Mouse (Mus musculus) lung, postnatal 0 days (tissue): Measurements from ENCODE around the gene Cacng8. TPM values are rescaled to one million over a fixed set of nuclear protein-coding genes. Genes with fewer than 3 reads are reported as not detected.

Experiments
- ATAC-seq: fragments of 200-750 bp; cut with Nextera tagmentation; 2 replicates; pipeline ENCODE4 v1.8.0; 2017; ENCODE audit warnings: moderate library complexity
- DNase-seq: peaks from one replicate; pipeline ENCODE4 v3.0.0-alpha.2; 2016; ENCODE audit warnings: low spot score
- H3K27ac ChIP-seq: fragments of 300-500 bp; sonication (generic); 2 replicates; pipeline ENCODE4 v1.5.1; 2014; ENCODE audit warnings: antibody characterized with exemption, mild to moderate bottlenecking, low read length, mixed read lengths
- H3K27me3 ChIP-seq: fragments of 300-500 bp; sonication (generic); replicated peaks from 2 replicates; pipeline ENCODE4 v1.6.1; 2014; ENCODE audit warnings: low read length, mixed read lengths; ENCODE audit not compliant: insufficient read depth
- H3K36me3 ChIP-seq: fragments of 300-500 bp; sonication (generic); 2 replicates; pipeline ENCODE4 v1.6.1; 2014; ENCODE audit warnings: low read length, mixed read lengths; ENCODE audit not compliant: insufficient read depth
- H3K4me1 ChIP-seq: fragments of 300-500 bp; sonication (generic); 2 replicates; pipeline ENCODE4 v1.6.1; 2014; ENCODE audit warnings: antibody characterized with exemption, low read depth, low read length, mixed read lengths; ENCODE audit not compliant: insufficient read depth
- H3K4me2 ChIP-seq: fragments of 300-500 bp; sonication (generic); replicated peaks from 2 replicates; pipeline ENCODE4 v1.6.1; 2014; ENCODE audit warnings: low read depth, mild to moderate bottlenecking, low read length, moderate library complexity, mixed read lengths
- H3K4me3 ChIP-seq: fragments of 300-500 bp; sonication (generic); 2 replicates; pipeline ENCODE4 v1.5.1; 2014; ENCODE audit warnings: low read depth, low read length
- H3K9ac ChIP-seq: fragments of 300-500 bp; sonication (generic); replicated peaks from 2 replicates; pipeline ENCODE4 v1.6.1; 2014; ENCODE audit warnings: low read depth, mild to moderate bottlenecking
- H3K9me3 ChIP-seq: fragments of 300-500 bp; sonication (generic); 2 replicates; pipeline ENCODE4 v1.6.1; 2016; ENCODE audit warnings: low read length, mixed read lengths
- CTCF ChIP-seq: IDR thresholded peaks from 2 replicates; pipeline ENCODE4 v1.5.1; 2016; ENCODE audit warnings: antibody characterized with exemption, mild to moderate bottlenecking
- EP300 ChIP-seq: IDR thresholded peaks from 2 replicates; pipeline ENCODE4 v1.6.1; 2016; ENCODE audit warnings: antibody characterized with exemption, mild to moderate bottlenecking, control low read depth
- WGBS: fragments of 180-500 bp; shearing (Covaris S2); extraction: QIAGEN DNeasy Blood & Tissue Kit; methylation state at CpG from one replicate; pipeline ENCODE4 v1.1.7; 2014; 5-methylcytosine and 5-hydroxymethylcytosine counted together
- polyA plus RNA-seq: library from polyadenylated mRNA; unstranded; fragments of >200 nt; fragmentation: Nextera tagmentation; extraction: Ambion mirVana; gene quantifications from 2 replicates; pipeline ENCODE4 v1.2.1, GENCODE M21; 2015

Gene Cacng8
- polyA plus RNA-seq, 1 experiment from 2014 or later: 0.13 TPM

DNA sequence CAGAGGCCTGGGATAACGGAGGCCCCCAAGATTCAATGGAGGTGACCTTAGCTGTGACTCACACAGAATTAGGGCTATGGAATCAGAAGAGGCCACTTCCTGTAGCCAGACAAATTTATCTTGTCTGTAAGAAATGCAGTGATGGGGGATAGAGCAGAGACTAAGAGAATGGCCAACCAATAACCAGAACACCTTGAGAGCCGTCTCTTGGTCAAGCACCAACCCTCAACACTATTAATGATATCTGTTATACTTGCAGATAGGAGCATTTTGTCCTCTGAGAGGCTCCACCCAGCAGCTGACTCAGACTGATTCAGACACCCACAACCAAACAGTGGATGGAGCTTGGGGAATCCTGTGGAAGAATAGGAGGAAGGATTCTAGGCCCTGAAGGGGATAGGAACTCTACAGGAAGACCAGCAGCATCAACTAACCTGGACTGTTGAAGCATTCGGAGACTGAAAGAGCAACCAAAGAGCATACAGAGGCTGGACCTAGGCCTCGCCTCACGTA lies 5.6 kb upstream of the Cacng8 start:
- no peak for ATAC-seq
- TF ChIP-seq EP300 (no peak), CTCF (no peak)
- Histone ChIP-seq H3K4me3 (no peak overlapping the region), H3K36me3 (no peaks in the 10 kb centered on the region), H3K27me3 (no peaks in the 10 kb centered on the region), H3K4me2 (no peak overlapping the region), H3K9ac (no peak overlapping the region), H3K27ac (no peak overlapping the region), H3K4me1 (no peaks in the 10 kb centered on the region), H3K9me3 (no peaks in the 10 kb centered on the region)
- WGBS: 83% methylated on average over 5 of the region's 5 CpGs
- no peak for DNase-seq

DNA sequence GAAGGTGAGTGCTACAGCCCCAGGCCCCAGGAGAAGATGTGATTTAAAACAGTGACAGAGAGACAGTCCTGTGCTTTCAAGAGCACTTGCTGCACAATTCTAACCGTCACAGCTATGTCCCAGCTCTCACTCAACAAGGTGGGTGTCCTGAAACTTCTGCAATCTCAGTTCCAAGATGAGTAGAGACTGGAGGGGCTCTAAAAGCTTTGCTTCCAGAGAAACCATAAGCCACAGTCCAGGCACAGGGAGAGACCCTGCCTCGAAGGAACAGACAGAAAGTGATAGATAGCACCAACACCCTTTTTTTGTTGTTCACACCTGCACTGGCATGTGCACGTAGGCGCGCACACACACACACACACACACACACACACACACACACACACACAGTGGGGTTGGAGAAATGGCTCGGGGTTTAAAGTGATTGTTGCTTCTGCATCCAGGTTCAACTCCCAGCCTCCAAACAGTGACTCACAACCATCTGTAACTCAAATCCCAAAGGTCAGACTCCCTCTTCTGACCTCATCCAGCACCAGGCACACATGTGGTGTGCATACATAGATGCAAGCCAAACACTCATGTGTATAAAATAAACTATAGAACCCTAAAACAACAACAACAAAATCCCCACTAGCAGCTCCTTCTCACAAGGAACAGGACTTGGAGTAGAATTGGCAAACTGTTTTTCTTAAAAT lies 4.3 kb upstream of the Cacng8 start:
- ATAC-seq (no peak), DNase-seq (no peak)
- no peak overlapping the region for H3K4me3 ChIP-seq
- no peaks in the 10 kb centered on the region for H3K9me3 ChIP-seq
- no peak overlapping the region for H3K4me2 ChIP-seq
- H3K27me3 ChIP-seq: no peaks in the 10 kb centered on the region
- 63% methylated on average over 6 of the region's 6 CpGs for WGBS
- TF ChIP-seq CTCF (no peak), EP300 (no peak)
- H3K36me3 ChIP-seq: no peaks in the 10 kb centered on the region
- H3K27ac ChIP-seq: no peak overlapping the region
- no peaks in the 10 kb centered on the region for H3K4me1 ChIP-seq
- H3K9ac ChIP-seq: no peak overlapping the region

DNA sequence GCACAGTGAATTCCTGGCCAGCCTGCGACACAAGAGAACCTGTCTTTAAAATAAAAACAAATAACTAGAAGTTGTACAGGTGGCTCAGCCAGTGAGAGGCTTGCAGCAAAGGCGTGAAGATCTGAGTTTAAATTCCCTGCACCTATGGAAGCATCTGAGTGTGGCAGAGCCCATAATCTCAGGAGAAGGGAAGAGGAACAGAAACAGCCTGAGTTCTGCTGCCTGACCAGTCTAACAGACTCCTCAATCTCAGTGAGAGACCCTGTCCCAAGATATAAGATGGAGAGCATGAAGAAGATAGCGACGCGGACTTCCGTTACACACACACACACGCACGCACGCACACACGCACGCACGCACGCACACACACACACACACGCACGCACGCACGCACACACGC lies 2.7 kb upstream of the Cacng8 start:
- no peak for DNase-seq
- WGBS: 85% methylated on average over 18 of the region's 18 CpGs
- no peak overlapping the region for H3K9ac ChIP-seq

DNA sequence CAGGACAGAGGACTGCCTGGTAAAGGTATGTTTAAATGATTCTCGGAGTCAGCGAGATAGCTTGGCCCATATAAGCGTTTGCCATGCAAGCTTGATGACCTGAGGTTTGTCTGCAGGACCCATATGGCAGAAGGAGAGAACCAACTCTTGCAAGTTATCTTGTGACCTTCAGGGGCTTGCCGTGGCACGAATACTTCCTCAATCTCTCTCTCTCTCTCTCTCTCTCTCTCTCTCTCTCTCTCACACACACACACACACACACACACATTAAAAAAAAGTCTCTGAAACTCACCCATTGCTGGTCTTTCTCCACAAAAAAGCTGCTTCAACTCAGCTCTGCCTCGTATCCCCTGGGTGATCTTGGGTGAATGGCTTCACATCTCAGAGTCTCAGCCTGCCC lies 1.6 kb upstream of the Cacng8 start:
- Histone ChIP-seq H3K4me2 (no peak overlapping the region), H3K4me3 (no peak overlapping the region), H3K27me3 (no peaks in the 10 kb centered on the region), H3K9me3 (no peaks in the 10 kb centered on the region), H3K9ac (no peak overlapping the region), H3K36me3 (no peaks in the 10 kb centered on the region), H3K4me1 (no peaks in the 10 kb centered on the region), H3K27ac (no peak overlapping the region)
- ATAC-seq: no peak
- no peak for DNase-seq
- 43% methylated on average over 6 of the region's 6 CpGs for WGBS
- no peak for TF ChIP-seq EP300
- TF ChIP-seq CTCF: no peak

More for the DNA sequence above, 2.7 kb upstream of the Cacng8 start:
- Histone ChIP-seq H3K27ac (no peak overlapping the region), H3K4me3 (no peak overlapping the region), H3K27me3 (no peaks in the 10 kb centered on the region), H3K36me3 (no peaks in the 10 kb centered on the region), H3K9me3 (no peaks in the 10 kb centered on the region), H3K4me1 (no peaks in the 10 kb centered on the region), H3K4me2 (no peak overlapping the region)
- no peak for TF ChIP-seq CTCF
- no peak for TF ChIP-seq EP300
- no peak for ATAC-seq

DNA sequence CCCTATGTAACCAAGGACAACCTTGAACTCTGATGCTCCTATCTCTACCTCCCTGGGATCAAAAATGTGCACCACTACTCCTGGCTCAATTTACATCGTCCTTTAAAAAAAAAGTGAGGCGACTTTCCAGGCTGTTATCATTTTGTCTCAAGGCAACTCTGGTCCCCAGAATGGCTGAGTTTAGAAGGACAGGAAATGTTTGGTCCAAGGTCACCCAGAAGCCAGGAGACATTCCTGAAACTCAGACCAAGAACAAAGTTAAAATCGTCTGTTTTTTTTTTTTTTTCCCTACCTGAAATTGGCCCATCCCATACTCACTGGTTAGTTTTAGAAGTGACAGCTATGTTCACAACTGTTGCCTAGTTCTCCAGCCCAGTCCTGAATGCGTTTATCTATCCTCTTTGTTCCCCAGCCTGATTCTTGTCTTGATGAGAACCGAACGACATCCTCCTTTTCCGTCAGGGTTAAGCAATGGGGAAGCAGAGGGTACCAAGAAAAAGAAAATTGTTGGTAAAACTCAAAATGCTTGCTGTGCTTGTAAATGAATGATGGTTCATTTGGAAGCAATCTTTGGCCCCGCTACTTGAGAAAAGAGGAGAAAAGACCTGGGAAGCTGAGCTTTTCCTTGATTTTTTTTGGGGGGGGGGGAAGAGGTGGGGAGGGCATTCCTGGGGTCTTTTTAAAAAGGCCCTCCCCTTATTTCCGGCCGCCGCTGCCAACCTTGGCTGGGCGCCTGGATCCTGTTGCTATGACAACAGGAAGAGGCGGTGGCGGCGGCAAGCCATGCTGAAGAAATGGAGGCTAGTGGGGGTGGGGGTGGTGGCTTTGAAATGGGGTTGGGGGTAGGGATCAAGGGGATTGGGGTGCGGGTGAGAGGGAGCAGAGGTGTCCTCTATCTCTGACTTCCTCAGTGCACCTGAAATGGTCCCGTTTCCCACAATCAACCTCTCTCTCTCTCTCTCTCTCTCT lies 755 bp upstream of the Cacng8 start:
- no peak overlapping the region for H3K27ac ChIP-seq
- H3K36me3 ChIP-seq: no peaks in the 10 kb centered on the region
- peak; percentile 24 for DNase-seq
- WGBS: 1% methylated on average over 17 of the region's 17 CpGs
- TF ChIP-seq EP300: no peak
- no peak for TF ChIP-seq CTCF
- no peak overlapping the region for H3K9ac ChIP-seq
- no peak overlapping the region for H3K4me3 ChIP-seq
- no peaks in the 10 kb centered on the region for H3K9me3 ChIP-seq
- no peaks in the 10 kb centered on the region for H3K4me1 ChIP-seq
- peak overlapping the region; percentile 25 for H3K4me2 ChIP-seq
- no peaks in the 10 kb centered on the region for H3K27me3 ChIP-seq
- ATAC-seq: no peak

DNA sequence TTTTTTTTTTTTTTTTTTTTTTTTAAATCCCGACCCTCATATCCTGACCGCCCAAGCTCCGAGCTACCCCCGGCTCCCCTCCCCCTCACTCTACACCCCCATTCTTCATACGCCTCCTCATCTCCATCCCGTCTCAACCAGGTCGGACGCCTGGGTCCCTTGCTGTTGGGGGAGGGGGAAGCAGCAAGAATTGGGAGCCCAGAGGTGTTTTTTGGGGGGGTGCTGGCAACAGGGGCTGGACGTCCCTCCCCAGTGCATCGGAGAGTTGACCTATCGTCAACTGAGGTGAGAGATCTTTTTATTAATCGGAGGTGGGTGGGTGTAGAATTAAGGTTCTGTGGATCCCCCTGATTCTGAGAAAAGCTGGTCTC lies 583 bp downstream of the Cacng8 start:
- TF ChIP-seq EP300 (no peak), CTCF (no peak)
- no peak overlapping the region for H3K27ac ChIP-seq
- ATAC-seq (no peak), DNase-seq (no peak)
- H3K36me3 ChIP-seq: no peaks in the 10 kb centered on the region
- no peak overlapping the region for H3K9ac ChIP-seq
- H3K4me2 ChIP-seq: no peak overlapping the region
- no peak overlapping the region for H3K4me3 ChIP-seq
- no peaks in the 10 kb centered on the region for H3K9me3 ChIP-seq
- WGBS: 5% methylated on average over 12 of the region's 12 CpGs
- no peaks in the 10 kb centered on the region for H3K27me3 ChIP-seq
- H3K4me1 ChIP-seq: no peaks in the 10 kb centered on the region
